Mouse (Mus musculus) lung, adult 10 weeks (tissue): ENCODE results near the gene C5ar2. TPM values are rescaled to one million over a fixed set of nuclear protein-coding genes. Genes with fewer than 3 reads are reported as not detected.

ENCODE experiments used
- polyA plus RNA-seq: library from polyadenylated mRNA; stranded (reverse); fragments of 350-450 nt; fragmentation: Illumina TruSeq; extraction: RNeasy Lipid Tissue Mini Kit (QIAGEN cat#74804); gene quantifications from one replicate; pipeline ENCODE4 v1.2.3, GENCODE M21; 2014; ENCODE audit warnings: low read depth, low replicate concordance; ENCODE audit not compliant: insufficient read depth

C5ar2 gene
- 1.2 TPM for polyA plus RNA-seq

DNA sequence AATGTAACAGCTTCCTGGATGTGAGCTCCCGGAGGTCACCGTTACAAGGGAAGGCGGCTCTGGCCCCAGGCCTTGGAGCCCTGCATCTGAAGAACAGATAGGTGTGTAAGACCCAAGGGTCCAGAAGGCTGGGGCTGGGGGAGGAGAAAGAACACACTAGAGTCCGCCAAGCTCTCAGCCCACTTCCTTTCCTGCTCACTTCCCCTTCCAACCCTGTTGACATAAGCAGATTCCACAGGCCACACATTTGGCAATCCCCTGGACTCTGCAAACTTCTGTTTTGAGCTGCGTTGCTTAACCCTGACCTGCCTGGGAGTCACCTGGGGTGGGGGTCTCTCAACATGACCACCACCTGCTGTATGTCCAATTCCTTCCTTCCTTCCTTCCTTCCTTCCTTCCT, at the start of gene C5ar2:
Gene C5ar2, minus strand, starts transcription at position 88 of the 400 bp plus-strand sequence.

DNA sequence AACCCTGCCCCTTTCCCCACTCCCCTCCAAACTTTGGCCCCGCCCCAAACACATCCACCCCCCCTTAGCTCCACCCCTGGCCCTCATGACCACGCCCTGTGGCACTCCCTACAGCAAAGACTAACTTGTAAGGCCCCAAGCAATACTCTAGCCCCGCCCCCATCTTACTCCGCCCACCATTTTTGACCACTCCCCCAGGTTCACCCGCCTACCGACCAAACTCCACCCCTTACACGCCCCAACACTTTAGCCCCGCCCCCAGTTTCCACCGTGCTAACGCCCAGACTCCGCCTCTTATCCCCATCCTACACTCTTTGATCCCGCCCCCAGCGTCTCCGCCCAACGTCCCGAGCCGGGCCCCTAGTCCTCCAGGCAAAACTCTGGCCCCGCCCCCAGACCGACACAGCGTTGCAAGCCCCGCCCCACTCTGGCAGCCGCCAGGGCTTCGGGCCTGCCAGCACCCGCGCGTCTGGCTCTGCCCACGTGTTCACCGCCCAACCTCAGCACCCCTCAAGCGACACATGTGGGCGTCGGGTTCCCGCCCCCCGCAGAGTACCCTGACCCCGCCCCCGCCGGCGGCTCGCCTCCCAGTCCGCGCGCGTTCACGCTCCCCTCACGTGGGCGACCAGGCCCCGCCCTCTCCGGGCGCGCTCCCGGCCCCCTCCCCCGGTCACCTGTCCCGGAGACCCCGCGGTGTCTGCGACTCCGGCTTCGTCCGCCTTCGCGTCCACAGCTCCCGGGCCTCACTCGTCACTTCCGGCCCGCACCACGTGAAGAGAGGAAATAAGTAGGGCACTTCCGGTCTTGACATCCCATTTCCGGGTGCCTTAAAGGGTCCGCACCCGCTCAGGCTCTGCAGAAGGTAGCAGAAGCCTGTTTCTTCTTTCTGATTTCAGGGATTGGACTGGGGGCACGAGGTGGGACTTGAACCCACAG, 42.3 kb upstream of the C5ar2 start, which contains the start of gene Ccdc9:
Gene Ccdc9, minus strand, starts transcription at position 770 of the 936 bp plus-strand sequence.

GRCm38 (mm10) chr7:16273081-16273765, 29.3 kb upstream of the C5ar2 start, which contains the start of gene Inafm1:
Gene Inafm1 (minus strand): TSS chr7:16273617.

DNA sequence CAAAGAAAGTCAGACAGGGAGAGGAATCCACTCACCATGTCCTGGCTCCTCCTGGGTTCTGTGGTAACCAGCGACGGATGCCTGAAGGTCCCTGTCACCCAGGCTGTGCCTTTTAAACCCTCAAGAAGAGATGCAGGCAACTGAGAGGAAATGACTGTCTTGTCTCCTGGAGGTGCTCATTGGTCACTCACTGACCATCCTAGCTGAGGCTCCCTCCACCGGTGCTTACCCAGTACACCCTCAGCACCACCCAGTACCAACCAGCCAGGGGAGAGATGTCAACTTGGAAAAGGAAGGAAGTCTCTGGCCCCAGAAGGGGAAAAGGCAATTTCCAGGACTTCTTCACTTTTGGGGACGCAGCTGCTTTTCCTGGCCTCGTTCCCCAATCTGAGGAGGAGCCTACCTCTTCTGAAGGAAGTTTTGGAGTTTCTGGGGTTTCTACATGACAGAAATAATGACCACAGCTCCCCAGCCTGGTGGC, 15.2 kb upstream of the C5ar2 start, which contains the start of gene C5ar1:
Gene C5ar1, minus strand, starts transcription at position 431 of the 481 bp plus-strand sequence.

DNA sequence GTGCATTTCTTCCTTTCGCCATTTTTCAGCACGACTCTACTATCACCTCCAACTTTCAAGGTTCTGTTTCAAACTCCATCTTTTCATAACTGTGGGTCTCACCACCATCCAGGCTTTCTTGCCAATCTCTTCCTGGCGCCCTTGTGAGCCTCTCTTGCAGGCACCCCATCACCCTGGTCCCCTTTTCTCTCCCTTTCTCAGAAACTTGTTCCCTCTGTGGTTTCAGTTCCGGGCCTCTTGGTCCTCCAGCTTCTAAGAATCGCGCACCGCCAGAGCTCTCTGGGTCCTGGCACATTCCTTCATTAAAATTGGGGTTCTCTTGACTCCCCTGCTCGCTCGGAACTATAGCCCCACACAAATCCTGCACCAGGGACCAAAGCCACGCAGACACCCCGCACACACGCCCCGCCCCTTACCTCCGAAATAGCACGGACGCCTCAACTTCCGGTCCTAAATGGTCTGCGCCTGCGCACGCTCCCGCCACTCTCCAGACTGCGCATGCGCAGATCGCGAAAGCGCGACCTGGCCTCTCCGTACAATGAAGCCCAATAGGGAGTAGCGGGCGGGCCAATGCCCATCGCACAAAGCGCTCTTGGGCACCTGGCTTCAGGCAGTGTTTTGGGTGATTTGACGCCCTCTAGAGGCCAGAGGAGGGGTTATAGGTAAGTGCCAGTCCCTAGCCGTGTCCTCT, 22.2 kb downstream of the C5ar2 start, which contains the start of gene Dhx34:
Gene Dhx34, minus strand, starts transcription at position 456 of the 691 bp plus-strand sequence.

Other genes with a start within 250 kb of the C5ar2 start
- gene Bicra, start 196.2 kb downstream of the C5ar2 start, polyA plus RNA-seq, result 2.7 TPM
- not detected for gene Zfp541, start 182.3 kb downstream of the C5ar2 start, polyA plus RNA-seq
- gene Napa, start 145.7 kb downstream of the C5ar2 start, polyA plus RNA-seq, result 58.6 TPM
- 13.3 TPM for gene Kptn, start 124.3 kb downstream of the C5ar2 start, polyA plus RNA-seq
- 0.25 TPM for gene Slc8a2, start 114.3 kb downstream of the C5ar2 start, polyA plus RNA-seq
- 7.1 TPM for gene Meis3, start 69.1 kb downstream of the C5ar2 start, polyA plus RNA-seq
- 5.7 TPM for gene Dhx34, start 22.1 kb downstream of the C5ar2 start, polyA plus RNA-seq
- 10.3 TPM for gene C5ar1, start 15.4 kb upstream of the C5ar2 start, polyA plus RNA-seq
- 21.4 TPM for gene Inafm1, start 29.5 kb upstream of the C5ar2 start, polyA plus RNA-seq
- gene Ccdc9, start 42.6 kb upstream of the C5ar2 start, polyA plus RNA-seq, result 58.7 TPM
- 17.1 TPM for gene Bbc3, start 64.2 kb upstream of the C5ar2 start, polyA plus RNA-seq
- gene Sae1, start 143.7 kb upstream of the C5ar2 start, polyA plus RNA-seq, result 51.7 TPM
- 9.9 TPM for gene Zc3h4, start 156.8 kb upstream of the C5ar2 start, polyA plus RNA-seq
- 63.6 TPM for gene Tmem160, start 208.6 kb upstream of the C5ar2 start, polyA plus RNA-seq
- not detected for gene Npas1, start 233.6 kb upstream of the C5ar2 start, polyA plus RNA-seq